Mouse (Mus musculus): ENCODE results near the gene Ankrd13a. TPM values are rescaled to one million over a fixed set of nuclear protein-coding genes. Genes with fewer than 3 reads are reported as not detected.

The Ankrd13a gene
- total RNA-seq, 2 experiments from 2014 or later = 351 to 379 TPM

- ATAC-seq (replicated peaks; ENCODE audit: low FRiP score, low TSS enrichment, poor library complexity, severe bottlenecking) = no peak
These were observed 20.8 kb downstream of the Ankrd13a start for GRCm38 (mm10) chr5:114795231-114795630.

DNA sequence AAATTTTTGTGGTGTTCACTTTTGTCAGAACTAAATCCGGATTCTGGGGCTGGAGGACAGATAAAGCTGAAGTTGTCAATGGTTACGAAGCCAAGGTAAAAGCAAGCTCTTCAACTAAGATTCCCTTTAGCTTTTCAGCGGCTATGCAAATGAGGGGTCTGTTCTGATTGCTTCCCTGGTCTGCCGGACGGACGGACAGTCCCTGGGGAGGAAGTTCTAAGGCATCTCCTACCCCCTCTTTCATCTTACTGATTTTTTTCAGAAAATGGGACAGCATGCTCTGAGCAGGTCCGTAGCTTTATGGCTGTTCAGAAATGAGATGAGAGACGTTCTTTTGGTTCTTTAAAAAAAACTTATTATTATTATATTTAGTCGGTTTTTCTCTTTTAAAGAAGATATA, 21.2 kb downstream of the Ankrd13a start:
- no peak for ATAC-seq (replicated peaks; ENCODE audit: low FRiP score, low TSS enrichment, poor library complexity, severe bottlenecking)

DNA sequence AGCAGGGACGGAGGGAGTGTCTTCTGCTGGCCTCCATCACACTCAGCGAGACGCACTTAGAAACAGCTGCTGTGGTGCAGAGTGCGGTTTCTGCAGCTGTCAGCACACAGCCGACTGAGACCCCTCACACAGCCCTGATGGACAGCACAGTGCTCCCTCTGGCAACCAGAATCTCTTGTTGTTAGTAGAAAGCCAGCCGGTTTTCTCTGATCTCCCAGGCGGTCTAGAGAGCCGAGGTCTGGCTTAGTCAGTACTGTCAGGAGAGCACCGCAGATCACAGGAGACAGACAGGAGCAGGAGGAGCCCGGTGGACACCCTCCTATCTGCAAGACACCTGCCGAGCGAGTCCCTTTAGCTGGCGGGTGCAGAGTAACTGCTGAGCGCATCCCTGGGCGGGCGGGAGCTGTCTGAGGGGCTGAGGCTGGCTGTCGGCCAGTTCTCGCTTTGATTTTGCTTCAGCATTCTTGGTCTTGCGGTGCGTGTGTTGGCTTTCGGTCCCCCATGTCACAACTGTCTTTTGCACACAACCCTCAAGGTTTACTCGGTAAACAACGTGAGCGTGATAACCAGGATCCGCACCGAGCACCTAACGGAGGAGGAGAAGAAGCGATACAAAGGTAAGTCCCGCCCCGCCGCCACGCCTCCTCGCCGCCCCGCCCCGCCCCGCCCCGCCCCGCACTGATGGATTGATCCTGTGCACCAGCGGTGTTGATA, 22.0 kb downstream of the Ankrd13a start:
- ATAC-seq (replicated peaks; ENCODE audit: low FRiP score, low TSS enrichment, poor library complexity, severe bottlenecking) = no peak

DNA sequence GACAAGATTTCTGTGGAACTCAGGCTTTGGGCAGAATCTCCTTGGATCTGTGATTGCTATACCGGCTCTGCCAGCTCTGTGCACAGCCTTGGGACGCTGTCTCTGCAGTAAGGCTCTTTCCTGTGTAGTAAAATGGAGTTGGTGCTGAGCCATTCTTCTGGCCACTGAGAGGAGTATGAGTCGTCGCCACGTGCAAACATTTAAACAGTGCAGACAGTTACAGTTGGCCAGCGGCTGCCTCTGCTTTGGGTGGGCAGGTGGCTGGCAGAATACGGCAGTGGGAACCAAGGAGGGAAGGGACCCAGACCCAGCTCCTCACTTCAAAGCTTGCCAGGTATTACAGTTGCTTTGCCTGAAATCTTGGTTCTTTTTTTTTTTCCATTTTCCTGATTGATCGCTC, 22.8 kb downstream of the Ankrd13a start:
- ATAC-seq (replicated peaks; ENCODE audit: low FRiP score, low TSS enrichment, poor library complexity, severe bottlenecking) = no peak

DNA sequence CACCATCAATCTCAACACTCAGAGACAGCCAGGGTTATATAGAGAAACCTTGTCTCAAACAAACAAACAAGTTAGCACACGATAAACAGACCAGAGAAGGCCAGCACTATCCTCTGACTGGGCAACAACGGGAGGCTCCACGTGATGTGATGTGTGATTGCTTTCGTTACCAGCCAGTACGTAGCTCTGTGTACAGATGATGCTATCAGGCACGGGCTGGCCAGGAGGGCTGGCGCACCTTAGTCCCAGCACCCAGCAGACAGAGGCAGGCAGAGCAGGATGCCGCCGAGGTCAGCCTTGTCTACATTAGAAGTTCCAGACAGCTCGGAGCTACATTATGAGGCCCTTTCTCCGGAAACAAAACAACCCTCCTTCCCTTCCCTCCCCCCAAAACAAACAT, 25.4 kb downstream of the Ankrd13a start:
- ATAC-seq (replicated peaks; ENCODE audit: low FRiP score, low TSS enrichment, poor library complexity, severe bottlenecking) = no peak

DNA sequence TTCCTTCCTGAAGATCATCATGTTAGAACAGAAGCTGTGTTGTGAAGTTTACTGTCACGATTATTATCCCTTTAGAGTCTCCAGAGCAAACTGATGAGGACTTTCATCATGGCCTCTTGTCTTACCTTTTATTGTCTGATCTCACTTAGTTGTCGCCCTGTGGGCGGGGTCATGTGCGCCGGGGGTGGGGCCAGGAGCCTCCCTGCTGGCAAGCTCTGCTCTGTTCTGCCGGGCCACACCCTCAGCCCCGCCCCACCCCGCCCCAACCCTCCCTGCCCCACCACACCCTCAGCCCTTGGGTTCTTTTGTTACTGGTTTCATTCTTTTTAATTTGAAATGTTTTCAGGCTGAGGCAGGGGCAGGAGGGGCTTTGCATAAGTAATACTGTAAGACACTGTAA, 26.6 kb downstream of the Ankrd13a start:
- peak; percentile 75 for ATAC-seq (replicated peaks; ENCODE audit: low FRiP score, low TSS enrichment, poor library complexity, severe bottlenecking)

GRCm38 (mm10) chr5:114801841-114802240, 27.4 kb downstream of the Ankrd13a start:
- ATAC-seq (replicated peaks; ENCODE audit: low FRiP score, low TSS enrichment, poor library complexity, severe bottlenecking) = no peak

GRCm38 (mm10) chr5:114803231-114803630, 28.8 kb downstream of the Ankrd13a start:
- ATAC-seq (replicated peaks; ENCODE audit: low FRiP score, low TSS enrichment, poor library complexity, severe bottlenecking) = no peak

DNA sequence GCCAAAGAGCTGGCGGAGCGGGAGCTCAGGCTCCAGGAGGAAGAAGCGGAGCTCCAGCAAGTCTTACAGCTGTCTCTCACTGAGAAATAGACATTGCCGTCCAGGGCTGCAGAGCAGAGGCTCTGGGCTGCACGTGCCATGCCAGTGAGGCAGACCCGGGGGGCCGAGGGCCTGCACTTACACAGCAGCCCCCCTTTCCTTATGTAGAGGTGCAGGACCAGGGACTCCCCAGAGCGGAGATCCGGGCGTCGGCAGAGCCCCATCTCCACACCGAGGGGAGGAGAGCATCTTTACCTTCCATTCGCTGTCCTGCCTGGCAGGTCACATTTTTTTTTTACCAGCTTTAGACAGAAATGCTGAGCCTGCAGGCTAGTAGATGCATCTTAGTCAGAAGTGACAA, 29.9 kb downstream of the Ankrd13a start:
- no peak for ATAC-seq (replicated peaks; ENCODE audit: low FRiP score, low TSS enrichment, poor library complexity, severe bottlenecking)

DNA sequence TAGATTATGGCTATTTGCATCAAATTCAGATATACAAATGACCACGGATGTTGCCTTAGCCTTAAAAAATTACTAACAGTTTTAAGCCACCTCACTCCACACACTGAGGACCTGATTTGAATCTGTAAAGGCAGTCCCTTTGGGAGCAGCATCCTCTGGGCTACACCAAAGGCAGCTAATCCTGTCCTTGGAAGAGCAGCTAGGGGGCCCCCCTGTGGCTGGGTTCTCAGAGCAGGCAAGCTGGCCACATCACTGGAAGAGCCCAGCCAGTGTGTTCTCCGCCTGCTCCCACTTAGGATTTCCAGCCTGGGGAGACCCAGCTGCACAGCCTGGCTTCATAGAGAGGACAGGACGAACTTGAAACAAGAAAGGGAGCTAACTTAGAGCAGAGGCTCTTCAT, 30.5 kb downstream of the Ankrd13a start:
- ATAC-seq (replicated peaks; ENCODE audit: low FRiP score, low TSS enrichment, poor library complexity, severe bottlenecking) = no peak

DNA sequence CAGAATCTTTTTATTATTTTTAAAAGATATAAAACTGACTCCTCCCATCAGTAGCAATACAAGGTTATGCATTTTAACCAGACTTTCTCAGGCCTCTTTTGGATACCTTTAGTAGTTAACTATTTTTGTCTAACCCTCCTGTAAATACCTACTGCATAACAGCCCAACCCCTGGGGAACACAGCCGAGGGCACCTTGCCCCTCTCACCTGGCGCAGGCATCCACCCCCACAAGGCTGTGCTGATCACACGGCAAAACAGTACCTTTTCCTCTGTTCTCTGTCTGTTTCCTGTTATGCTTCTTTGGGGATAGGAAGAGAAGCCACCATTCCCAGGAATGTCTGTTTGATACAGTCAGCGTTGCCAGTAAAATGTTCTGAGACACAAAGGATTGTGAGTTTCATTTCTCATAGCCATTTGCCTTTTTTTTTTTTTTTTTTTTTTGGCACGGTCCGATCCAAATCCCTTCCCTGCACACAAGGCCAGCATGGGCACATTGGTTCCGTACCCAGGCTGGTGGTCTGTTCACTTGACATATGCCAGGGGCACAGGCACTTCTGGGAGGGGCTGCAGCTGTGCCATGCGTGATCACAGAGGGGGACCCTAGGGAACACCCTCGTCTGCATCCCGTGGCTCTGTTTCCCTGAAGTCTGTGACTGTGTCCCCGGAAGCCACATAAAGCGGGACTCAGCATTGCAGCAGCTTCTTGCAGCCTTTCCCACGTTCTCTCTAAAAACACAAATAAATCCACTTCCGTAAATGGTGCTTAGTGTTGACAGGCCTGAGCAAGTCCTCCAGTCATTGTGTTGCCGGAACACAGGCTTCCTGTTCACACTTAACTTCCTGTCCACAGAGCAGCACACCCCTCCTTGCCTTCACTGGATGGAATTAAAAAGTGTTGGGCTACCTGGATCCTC, 31.2 kb downstream of the Ankrd13a start:
- ATAC-seq (replicated peaks; ENCODE audit: low FRiP score, low TSS enrichment, poor library complexity, severe bottlenecking) = no peak

DNA sequence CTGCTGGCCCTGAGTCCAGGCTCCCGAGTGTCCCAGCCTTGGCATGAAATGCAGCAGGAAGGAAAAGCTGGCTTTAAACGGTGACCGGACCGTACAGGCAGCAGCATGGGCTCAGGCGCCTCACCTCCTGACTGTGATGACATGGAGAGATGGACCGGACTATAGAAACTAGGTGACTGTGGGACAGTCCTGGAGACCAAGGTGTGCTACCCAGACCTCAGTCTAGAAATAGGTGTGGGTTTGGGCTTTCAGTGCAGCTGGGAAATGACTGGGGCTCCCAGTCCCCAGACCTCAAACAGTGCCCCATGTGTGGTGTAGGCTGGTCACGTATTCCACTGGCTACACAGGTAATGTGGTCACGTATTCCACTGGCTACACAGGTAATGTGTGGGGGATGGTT, 32.2 kb downstream of the Ankrd13a start:
- no peak for ATAC-seq (replicated peaks; ENCODE audit: low FRiP score, low TSS enrichment, poor library complexity, severe bottlenecking)

DNA sequence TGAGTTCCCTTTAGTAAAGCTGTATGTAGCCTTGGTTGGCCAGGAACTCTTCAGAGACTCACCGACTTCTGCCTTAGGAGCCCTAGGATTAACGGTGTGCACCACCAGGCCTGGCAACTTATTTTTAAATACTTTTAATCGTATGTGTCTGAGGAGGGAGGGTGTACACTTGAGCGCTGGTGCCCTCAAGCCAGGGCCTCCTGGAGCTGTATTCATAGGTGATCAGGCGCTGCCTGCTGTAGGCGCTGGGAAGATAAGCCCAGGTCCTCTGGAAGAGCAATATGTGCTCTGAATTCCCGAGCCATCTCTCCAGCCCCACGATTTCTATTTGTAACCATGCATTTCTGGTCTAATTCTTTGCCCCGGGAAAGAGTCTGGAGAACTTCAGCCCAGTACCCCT, 32.6 kb downstream of the Ankrd13a start:
- ATAC-seq (replicated peaks; ENCODE audit: low FRiP score, low TSS enrichment, poor library complexity, severe bottlenecking) = peak; percentile 29

- ATAC-seq (replicated peaks; ENCODE audit: low FRiP score, low TSS enrichment, poor library complexity, severe bottlenecking) = peak; percentile 88
These were observed 33.0 kb downstream of the Ankrd13a start for GRCm38 (mm10) chr5:114807468-114807867.

DNA sequence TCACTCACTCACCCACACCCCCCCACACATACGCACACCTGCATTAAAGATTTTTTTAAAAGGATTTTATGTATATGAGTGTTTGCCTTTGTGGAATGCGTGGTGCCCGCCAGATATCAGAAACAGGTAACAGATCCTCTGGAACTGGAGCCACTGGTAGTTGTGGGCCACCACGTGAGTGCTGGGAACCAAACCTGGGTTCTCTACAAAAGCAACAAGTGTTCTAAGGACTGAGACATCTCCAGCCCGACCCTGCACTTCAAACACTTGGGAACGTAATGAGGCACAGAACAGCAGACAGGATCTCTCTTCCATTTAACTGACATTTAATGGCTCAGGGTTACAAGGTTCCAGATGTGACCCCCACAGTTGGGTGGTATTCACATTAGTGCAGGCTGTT, 33.4 kb downstream of the Ankrd13a start:
- no peak for ATAC-seq (replicated peaks; ENCODE audit: low FRiP score, low TSS enrichment, poor library complexity, severe bottlenecking)

DNA sequence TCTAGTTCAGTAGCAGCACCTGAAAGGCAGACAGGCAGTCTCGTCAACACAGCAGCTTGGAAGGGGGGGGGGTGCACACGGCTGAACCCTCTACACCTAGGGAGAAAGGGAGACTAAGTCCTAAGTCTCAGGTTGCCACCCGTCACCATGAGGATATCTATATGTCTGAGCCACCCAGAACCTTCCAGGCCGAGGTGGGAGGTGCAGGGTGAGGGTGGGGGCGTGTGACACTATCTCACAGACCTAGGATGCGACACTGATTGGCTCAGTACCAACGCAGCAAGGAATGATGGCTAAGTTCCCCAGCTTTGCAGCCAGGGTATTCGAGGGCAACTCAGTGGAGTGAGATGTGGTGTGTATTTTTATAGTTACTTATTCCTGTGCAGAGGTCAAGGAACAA, 33.9 kb downstream of the Ankrd13a start:
- ATAC-seq (replicated peaks; ENCODE audit: low FRiP score, low TSS enrichment, poor library complexity, severe bottlenecking) = peak; percentile 41

DNA sequence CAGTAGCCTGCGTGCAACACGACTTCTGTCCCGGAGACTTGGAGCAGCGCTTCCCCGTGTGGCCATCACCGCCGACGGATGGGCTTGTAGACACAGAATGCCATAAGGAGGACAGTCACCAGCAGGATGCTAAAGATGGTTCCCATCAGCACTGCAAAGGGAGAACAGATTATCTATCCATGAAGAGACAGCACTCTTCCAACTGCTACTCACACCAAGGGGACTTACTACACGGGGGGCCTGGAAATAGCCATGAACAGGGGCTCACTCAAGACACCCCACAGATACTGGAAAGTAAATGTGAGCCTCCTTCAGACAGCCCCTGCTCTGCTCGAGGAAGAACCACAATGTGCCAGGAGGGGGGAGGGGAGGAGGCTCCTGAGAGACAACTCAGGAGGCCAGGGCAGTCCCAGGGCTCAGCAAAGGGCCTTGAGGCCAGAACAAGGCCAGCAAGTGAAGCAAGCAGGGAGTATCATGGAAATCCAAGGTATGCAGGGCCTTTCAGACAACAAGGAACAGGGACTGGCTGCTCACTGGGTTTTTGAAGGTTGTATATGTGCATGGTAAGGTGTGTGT, 34.8 kb downstream of the Ankrd13a start:
- no peak for ATAC-seq (replicated peaks; ENCODE audit: low FRiP score, low TSS enrichment, poor library complexity, severe bottlenecking)

GRCm38 (mm10) chr5:114809826-114810225, 35.3 kb downstream of the Ankrd13a start:
- no peak for ATAC-seq (replicated peaks; ENCODE audit: low FRiP score, low TSS enrichment, poor library complexity, severe bottlenecking)

DNA sequence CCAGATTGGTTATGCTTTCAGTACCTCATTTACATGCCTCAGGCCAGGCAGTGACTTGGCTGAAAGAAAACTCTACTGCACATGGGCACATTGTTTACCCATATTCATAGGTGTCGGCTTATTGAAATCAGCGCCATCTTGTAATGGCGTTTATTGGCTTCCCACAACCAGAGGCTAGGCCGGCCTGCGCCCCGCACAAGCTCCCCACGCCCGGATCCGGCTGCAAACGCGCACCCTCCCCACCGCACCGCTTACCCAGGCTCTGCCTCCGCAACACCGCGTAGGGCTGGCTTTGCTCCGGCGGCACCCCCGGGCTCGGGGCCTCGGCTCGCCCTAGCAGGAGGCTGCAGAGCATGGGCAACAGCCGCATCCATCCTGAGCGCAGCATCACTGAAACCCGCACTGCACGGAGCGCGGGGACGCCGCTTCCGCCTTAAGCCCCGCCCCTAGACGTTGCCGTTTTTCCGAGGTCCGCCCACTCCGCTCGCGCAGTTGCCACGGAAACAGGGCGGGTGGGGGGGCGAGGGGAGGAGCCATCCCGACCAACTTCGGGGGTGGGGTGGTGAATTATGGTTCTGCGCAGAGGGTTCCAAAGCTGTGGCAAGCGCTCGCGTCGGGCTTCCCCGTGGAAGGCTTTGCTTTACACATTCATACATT, 39.2 kb downstream of the Ankrd13a start:
- peak; percentile 68 for ATAC-seq (replicated peaks; ENCODE audit: low FRiP score, low TSS enrichment, poor library complexity, severe bottlenecking)

GRCm38 (mm10) chr5:114816599-114816998, 42.1 kb downstream of the Ankrd13a start:
- ATAC-seq (replicated peaks; ENCODE audit: low FRiP score, low TSS enrichment, poor library complexity, severe bottlenecking) = no peak
